15 mouse cellular contexts compared by ENCODE assay signal in genomic region chr8:86016806-86017205, GRCm38 (mm10).
"Had no signal": no experiment of that assay in that cellular context is flagged by ENCODE, and none has a peak within 500 bp of the region (broad histone marks: within the 10 kb centered on the region; RNA-seq: fewer than 3 reads in every experiment).

No protein-coding gene starts in this region.

- H3K27ac ChIP-seq: kidney, embryonic 15.5 days; left cerebral cortex, adult 2 months; limb, embryonic 15.5 days; liver, embryonic 13.5 days; lung, embryonic 15.5 days; macrophage; neural tube, embryonic 13.5 days had no signal

- H3K4me2 ChIP-seq: kidney, embryonic 15.5 days; limb, embryonic 15.5 days; liver, embryonic 13.5 days; lung, embryonic 15.5 days; midbrain, embryonic 11.5 days; neural tube, embryonic 13.5 days had no signal

- H3K4me1 ChIP-seq: kidney, embryonic 15.5 days; limb, embryonic 15.5 days; liver, embryonic 13.5 days; lung, embryonic 15.5 days; neural tube, embryonic 13.5 days had no signal

- H3K27me3 ChIP-seq: kidney, embryonic 15.5 days; limb, embryonic 15.5 days; liver, embryonic 13.5 days; lung, embryonic 15.5 days; megakaryocyte, embryonic 14.5 days; neural tube, embryonic 13.5 days had no signal

- DNase-seq: kidney, postnatal 14 days; liver, embryonic 13.5 days; liver, postnatal 0 days; lung, postnatal 14 days; right cerebral cortex, adult 18-20 months; right cerebral cortex, postnatal 25 days; thymus, postnatal 36 days had no signal

- H3K36me3 ChIP-seq: lung, embryonic 15.5 days had no signal

- ATAC-seq: liver, postnatal 0 days had no signal

- H3K9me3 ChIP-seq: kidney, embryonic 15.5 days; limb, embryonic 15.5 days; liver, embryonic 13.5 days; lung, embryonic 15.5 days; megakaryocyte, embryonic 14.5 days; neural tube, embryonic 13.5 days had no signal

- H3K4me3 ChIP-seq: kidney, embryonic 15.5 days; left cerebral cortex, adult 2 months; limb, embryonic 15.5 days; liver, embryonic 13.5 days; lung, embryonic 15.5 days; megakaryocyte, embryonic 14.5 days; neural tube, embryonic 13.5 days had no signal

- H3K9ac ChIP-seq: kidney, embryonic 15.5 days; limb, embryonic 15.5 days; liver, embryonic 13.5 days; liver, postnatal 0 days; lung, embryonic 15.5 days; neural tube, embryonic 13.5 days had no signal
